Mouse (Mus musculus) forebrain, embryonic 11.5 days (tissue): ENCODE measurements at regions not wholly inside any gene's neighbourhood (a gene's known extent, or its start where the extent isn't known, plus 50 kb on each side); places are given as distances from the start of the nearest gene placed in this dataset.

ENCODE experiments used
- ATAC-seq: fragments of 200-750 bp; cut with Nextera tagmentation; replicated peaks from 2 replicates; pipeline ENCODE4 v1.8.0; 2017; ENCODE audit warnings: moderate TSS enrichment; ENCODE audit not compliant: low FRiP score
- DNase-seq: peaks from one replicate; pipeline ENCODE4 v3.0.0-alpha.2; 2017; ENCODE audit warnings: low spot score
- H3K27ac ChIP-seq: fragments of 300-500 bp; sonication (generic); 2 replicates; pipeline ENCODE4 v1.5.1; 2014; ENCODE audit warnings: low read depth, low read length
- H3K27me3 ChIP-seq: fragments of 300-500 bp; sonication (generic); 2 replicates; pipeline ENCODE4 v1.6.1; 2014; ENCODE audit warnings: mild to moderate bottlenecking, low read length, mixed read lengths; ENCODE audit not compliant: control insufficient read depth, insufficient read depth
- H3K36me3 ChIP-seq: fragments of 300-500 bp; sonication (generic); 2 replicates; pipeline ENCODE4 v1.6.1; 2014; ENCODE audit warnings: mild to moderate bottlenecking, low read length, moderate library complexity, mixed read lengths; ENCODE audit not compliant: control insufficient read depth, insufficient read depth
- H3K4me1 ChIP-seq: fragments of 300-500 bp; sonication (generic); replicated peaks from 2 replicates; pipeline ENCODE4 v1.6.1; 2014; ENCODE audit warnings: low read length, mixed read lengths; ENCODE audit not compliant: control insufficient read depth, insufficient read depth
- H3K4me2 ChIP-seq: fragments of 300-500 bp; sonication (generic); 2 replicates; pipeline ENCODE4 v1.6.1; 2014; ENCODE audit warnings: low read depth, mild to moderate bottlenecking, low read length, moderate library complexity, mixed read lengths; ENCODE audit not compliant: severe bottlenecking
- H3K4me3 ChIP-seq: fragments of 300-500 bp; sonication (generic); 2 replicates; pipeline ENCODE4 v1.5.1; 2014; ENCODE audit warnings: low read depth, low read length
- H3K9ac ChIP-seq: fragments of 300-500 bp; sonication (generic); 2 replicates; pipeline ENCODE4 v1.6.1; 2014; ENCODE audit warnings: low read length
- H3K9me3 ChIP-seq: fragments of 300-500 bp; sonication (generic); 2 replicates; pipeline ENCODE4 v1.6.1; 2016; ENCODE audit warnings: low read length, mixed read lengths; ENCODE audit not compliant: control insufficient read depth
- WGBS: fragments of 180-500 bp; shearing (Covaris S2); extraction: QIAGEN DNeasy Blood & Tissue Kit; methylation state at CpG from one replicate; pipeline ENCODE4 v1.1.7; 2014; 5-methylcytosine and 5-hydroxymethylcytosine counted together

- DNase-seq (no peak), ATAC-seq (no peak)
- H3K27me3 ChIP-seq: no peaks in the 10 kb centered on the region
- no peaks in the 10 kb centered on the region for H3K9me3 ChIP-seq
- no peak overlapping the region for H3K4me2 ChIP-seq
- H3K4me1 ChIP-seq: no peaks in the 10 kb centered on the region
- no peak overlapping the region for H3K9ac ChIP-seq
- H3K27ac ChIP-seq: no peak overlapping the region
- WGBS: 82% methylated on average over 1 of the region's 1 CpGs
- no peaks in the 10 kb centered on the region for H3K36me3 ChIP-seq
- H3K4me3 ChIP-seq: no peak overlapping the region
Measured at GRCm38 (mm10) chr3:148167556-148167955, 822.8 kb downstream of the Adgrl2 start.

- H3K4me2 ChIP-seq: no peak overlapping the region
- no peaks in the 10 kb centered on the region for H3K4me1 ChIP-seq
- no peak overlapping the region for H3K9ac ChIP-seq
- H3K36me3 ChIP-seq: no peaks in the 10 kb centered on the region
- H3K27ac ChIP-seq: no peak overlapping the region
- H3K4me3 ChIP-seq: no peak overlapping the region
- H3K9me3 ChIP-seq: no peaks in the 10 kb centered on the region
- DNase-seq: no peak
- no peak for ATAC-seq
- H3K27me3 ChIP-seq: no peaks in the 10 kb centered on the region
- 66% methylated on average over 3 of the region's 3 CpGs for WGBS
Measured at GRCm38 (mm10) chr3:148159059-148159458, 831.3 kb downstream of the Adgrl2 start.

DNA sequence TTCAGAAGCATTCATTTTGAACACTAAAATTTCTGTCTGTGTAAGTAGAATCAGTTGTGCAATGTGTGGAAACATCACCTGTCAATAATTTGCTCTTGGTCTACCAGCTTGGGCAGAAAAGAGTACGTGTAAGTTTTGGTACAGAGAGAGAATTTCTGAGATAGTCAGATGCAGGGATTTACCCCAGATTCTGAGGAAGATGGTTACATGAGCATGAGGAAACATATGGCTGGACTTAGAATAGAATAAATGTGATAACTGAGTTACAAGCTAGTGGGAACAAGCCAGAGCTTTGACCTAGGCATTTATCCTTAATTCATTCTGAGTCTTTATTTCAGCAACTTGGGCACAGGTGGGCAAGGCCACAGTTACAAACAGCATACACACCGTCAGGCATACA, 831.8 kb downstream of the Adgrl2 start:
- ATAC-seq: no peak
- H3K36me3 ChIP-seq: no peaks in the 10 kb centered on the region
- H3K4me2 ChIP-seq: no peak overlapping the region
- H3K9me3 ChIP-seq: no peaks in the 10 kb centered on the region
- H3K4me3 ChIP-seq: no peak overlapping the region
- no peaks in the 10 kb centered on the region for H3K27me3 ChIP-seq
- WGBS: 94% methylated on average over 2 of the region's 2 CpGs
- H3K9ac ChIP-seq: no peak overlapping the region
- DNase-seq: no peak
- H3K4me1 ChIP-seq: no peaks in the 10 kb centered on the region
- H3K27ac ChIP-seq: no peak overlapping the region

GRCm38 (mm10) chr3:148143776-148144175, 846.6 kb downstream of the Adgrl2 start:
- no peak for ATAC-seq
- Histone ChIP-seq H3K27me3 (no peaks in the 10 kb centered on the region), H3K27ac (no peak overlapping the region), H3K4me3 (no peak overlapping the region), H3K9ac (no peak overlapping the region), H3K4me2 (no peak overlapping the region), H3K9me3 (no peaks in the 10 kb centered on the region), H3K36me3 (no peaks in the 10 kb centered on the region), H3K4me1 (no peaks in the 10 kb centered on the region)
- WGBS: 79% methylated on average over 2 of the region's 2 CpGs
- DNase-seq: no peak

- H3K4me2 ChIP-seq: no peak overlapping the region
- ATAC-seq (no peak), DNase-seq (no peak)
- H3K9ac ChIP-seq: no peak overlapping the region
- 89% methylated on average over 3 of the region's 3 CpGs for WGBS
- no peaks in the 10 kb centered on the region for H3K36me3 ChIP-seq
- H3K4me3 ChIP-seq: no peak overlapping the region
- H3K4me1 ChIP-seq: no peaks in the 10 kb centered on the region
- no peak overlapping the region for H3K27ac ChIP-seq
- H3K9me3 ChIP-seq: no peaks in the 10 kb centered on the region
- no peaks in the 10 kb centered on the region for H3K27me3 ChIP-seq
Measured at GRCm38 (mm10) chr3:148136791-148137251, 853.5 kb downstream of the Adgrl2 start.

- Histone ChIP-seq H3K36me3 (no peaks in the 10 kb centered on the region), H3K9ac (no peak overlapping the region), H3K4me3 (no peak overlapping the region), H3K9me3 (no peaks in the 10 kb centered on the region), H3K4me1 (no peaks in the 10 kb centered on the region), H3K27me3 (no peaks in the 10 kb centered on the region), H3K4me2 (no peak overlapping the region), H3K27ac (no peak overlapping the region)
- 97% methylated on average over 2 of the region's 2 CpGs for WGBS
- ATAC-seq (no peak), DNase-seq (no peak)
Measured at GRCm38 (mm10) chr3:148134646-148135045, 855.7 kb downstream of the Adgrl2 start.

- Histone ChIP-seq H3K27me3 (no peaks in the 10 kb centered on the region), H3K4me3 (no peak overlapping the region)
- no peak for ATAC-seq
Measured at GRCm38 (mm10) chr3:148115576-148115975, 874.8 kb downstream of the Adgrl2 start.

DNA sequence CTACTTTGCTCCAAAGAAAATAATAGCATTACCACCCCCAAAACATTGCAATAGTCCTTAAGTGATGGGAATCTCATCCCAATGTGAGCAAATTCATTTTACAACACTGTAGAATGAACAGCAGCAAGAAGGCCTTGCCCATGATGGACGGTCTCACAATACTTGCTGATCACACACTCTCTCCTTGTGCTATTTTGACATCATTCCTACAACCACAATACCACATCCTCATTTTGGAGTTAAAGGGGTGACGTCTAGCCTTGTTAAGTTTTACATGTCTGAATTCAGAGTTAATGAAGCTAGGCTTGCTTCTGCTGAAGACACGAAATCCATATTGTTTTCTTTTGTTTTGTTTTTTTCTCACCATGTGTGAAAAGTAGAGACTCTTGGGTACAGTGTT, 878.2 kb downstream of the Adgrl2 start:
- no peaks in the 10 kb centered on the region for H3K4me1 ChIP-seq
- no peak overlapping the region for H3K9ac ChIP-seq
- H3K27me3 ChIP-seq: no peaks in the 10 kb centered on the region
- 82% methylated on average over 3 of the region's 3 CpGs for WGBS
- no peaks in the 10 kb centered on the region for H3K9me3 ChIP-seq
- no peak overlapping the region for H3K4me2 ChIP-seq
- H3K27ac ChIP-seq: no peak overlapping the region
- no peak for DNase-seq
- no peak overlapping the region for H3K4me3 ChIP-seq
- H3K36me3 ChIP-seq: no peaks in the 10 kb centered on the region
- no peak for ATAC-seq

More at GRCm38 (mm10) chr3:148115576-148115975, 874.8 kb downstream of the Adgrl2 start:
- Histone ChIP-seq H3K4me2 (no peak overlapping the region), H3K9me3 (no peaks in the 10 kb centered on the region), H3K4me1 (no peaks in the 10 kb centered on the region), H3K27ac (no peak overlapping the region), H3K36me3 (no peaks in the 10 kb centered on the region), H3K9ac (no peak overlapping the region)
- no peak for DNase-seq

DNA sequence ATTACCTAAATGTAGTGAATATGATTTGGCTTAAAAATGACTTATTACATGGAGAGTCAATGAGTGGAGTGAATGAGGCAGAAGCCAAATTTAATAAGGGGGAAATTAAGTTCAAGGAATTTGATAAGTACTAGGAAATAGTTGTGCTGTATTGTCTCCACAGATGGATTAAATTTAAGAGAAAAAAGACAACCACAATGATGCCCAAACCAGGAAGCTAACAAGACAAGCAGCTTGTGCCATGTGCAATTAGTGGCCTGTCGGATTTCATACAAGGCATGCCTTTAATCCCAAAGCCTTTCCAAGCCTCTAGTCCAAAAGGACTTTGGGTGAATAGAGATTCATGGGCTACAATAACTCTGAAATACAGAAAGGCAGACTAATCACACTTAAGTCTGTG, 883.3 kb downstream of the Adgrl2 start:
- Histone ChIP-seq H3K4me1 (no peaks in the 10 kb centered on the region), H3K27me3 (no peaks in the 10 kb centered on the region), H3K9ac (no peak overlapping the region), H3K27ac (no peak overlapping the region), H3K4me3 (no peak overlapping the region), H3K36me3 (no peaks in the 10 kb centered on the region), H3K4me2 (no peak overlapping the region), H3K9me3 (no peaks in the 10 kb centered on the region)
- ATAC-seq (no peak), DNase-seq (no peak)
- 42% methylated on average over 1 of the region's 1 CpGs for WGBS
